In genomic region chr15:96460730-96461540, GRCm38 (mm10) we compare ENCODE assay signal across 8 mouse cellular contexts. TPM values are rescaled to one million over a fixed set of nuclear protein-coding genes. Genes with fewer than 3 reads are reported as not detected.
DNase-seq lines count a peak whose midpoint lies in the region; ATAC-seq and TF ChIP-seq lines count a peak whose summit lies in the region.

Scaf11 (minus strand) TSS chr15:96460843.

- peaks cover 19% of the 10 kb centered on the region for H3K4me1 ChIP-seq in hindbrain, embryonic 14.5 days (replicated peaks; ENCODE audit: control insufficient read depth, insufficient read depth, low read length)

- H3K9ac ChIP-seq in hindbrain, embryonic 14.5 days: peak within 1 kb of the TSS; percentile 84

- under 1% methylated on average over 58 of the region's 96 CpGs for WGBS in hindbrain, embryonic 14.5 days

- H3K4me3 ChIP-seq in hindbrain, embryonic 14.5 days (replicated peaks; ENCODE audit: low read length): peak within 1 kb of the TSS; percentile 89

- ATAC-seq in Patski: peak; percentile 88
- peak; percentile 94 for ATAC-seq in hindbrain, embryonic 14.5 days (ENCODE audit: low FRiP score)

- no peaks in the 10 kb centered on the region for H3K9me3 ChIP-seq in hindbrain, embryonic 14.5 days (ENCODE audit: control insufficient read depth, low read length)

- peak; percentile 72 for DNase-seq in Patski (ENCODE audit: low read depth, low spot score)
- DNase-seq in cerebellum, postnatal 14 days: peak; percentile 98 to 99
- peak; percentile 61 to 86 for DNase-seq in frontal cortex, postnatal 25 days (ENCODE audit: low spot score in 2 of 2)
- peak; percentile 98 for DNase-seq in hindbrain, embryonic 14.5 days (ENCODE audit: low spot score)
- peak; percentile 93 for DNase-seq in layer of hippocampus, postnatal 36 days
- peak; percentile 94 for DNase-seq in lung, postnatal 36 days
- peak; percentile 97 for DNase-seq in retina, postnatal 1 day
- DNase-seq in urinary bladder, adult 18-20 months (ENCODE audit: low spot score in 2 of 2): peak; percentile 89 to 94

- TF ChIP-seq CTCF in Patski (IDR thresholded peaks at IDR 0.05): peak; percentile 98

- POLR2A ChIA-PET in Patski (lab: Charles Lee): no interaction called here

- CTCF ChIA-PET in Patski (lab: Charles Lee): interaction anchor here (0.6 to 1.3 kb wide), 4 partner anchors 8 to 87 kb away, joined by 3 to 5 read pairs (median 3); no protein-coding TSS in a partner anchor

- peak within 1 kb of the TSS; percentile 97 for H3K27ac ChIP-seq in hindbrain, embryonic 14.5 days

- in situ Hi-C loops in Patski (cut with MboI; ENCODE audit: low pct_unique_long_range_greater_than_20kb): no loop called here

- H3K4me2 ChIP-seq in hindbrain, embryonic 14.5 days (replicated peaks): peak within 1 kb of the TSS; percentile 87

- H3K36me3 ChIP-seq in hindbrain, embryonic 14.5 days (replicated peaks; ENCODE audit: control insufficient read depth, insufficient read depth): no peaks in the 10 kb centered on the region

- no peaks in the 10 kb centered on the region for H3K27me3 ChIP-seq in Patski
- no peaks in the 10 kb centered on the region for H3K27me3 ChIP-seq in hindbrain, embryonic 14.5 days (ENCODE audit: control insufficient read depth, insufficient read depth, low read length)

RNA-seq across cellular contexts. Expression of gene Scaf11, which starts in this region (rescaled TPM):
- 87.4 TPM for polyA plus RNA-seq in Patski (2021)
- polyA plus RNA-seq in hindbrain, embryonic 14.5 days (2014; fragmentation: Nextera tagmentation; extraction: Ambion mirVana): 47.5 and 49.6 TPM in 2 replicates
- 10 to 100 TPM; 52.5 to 53.6 TPM for total RNA-seq in layer of hippocampus, postnatal 36 days (2021)

Comparison
In these comparisons a context has a peak if more than half of its experiments do, and no peak if none do; other contexts are left out.
1. Peak in every context shown above with its lines: DNase-seq, ATAC-seq, H3K4me3 ChIP-seq and H3K27ac ChIP-seq.